Mouse (Mus musculus): ENCODE data around the gene Msh5. TPM values are rescaled to one million over a fixed set of nuclear protein-coding genes. Genes with fewer than 3 reads are reported as not detected.

Gene Msh5
- total and polyA plus RNA-seq, 3 experiments: 26.3 to 29.0 TPM; not detected in 1

DNA sequence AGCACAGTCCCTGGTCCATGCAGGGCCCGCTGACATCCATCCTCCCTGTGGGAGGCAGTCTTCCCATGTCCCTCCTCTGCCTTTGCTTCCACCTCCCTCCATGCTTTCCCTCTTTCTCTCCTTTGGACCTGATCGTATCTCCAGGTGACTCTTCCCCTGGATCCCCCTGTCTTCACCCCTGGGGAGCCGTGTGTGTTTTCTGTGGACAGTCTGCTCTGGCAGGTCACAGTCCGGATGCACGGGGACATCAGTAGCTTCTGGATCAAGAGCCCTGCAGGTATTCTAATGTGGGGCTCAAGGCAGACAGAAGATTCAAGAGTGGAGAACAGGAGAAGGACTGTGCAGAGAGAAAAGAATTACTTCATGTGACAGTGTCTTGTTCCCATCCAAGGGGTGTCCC, 23.3 kb downstream of the Msh5 start:
- Histone ChIP-seq H3K4me1 (ENCODE audit: control insufficient read depth in 1 of 2, insufficient read depth in 2 of 2, low read length in 2 of 2) (peaks cover 17 to 58% of the 10 kb centered on the region in 2 experiments; a peak in 3 of 4 replicates), H3K36me3 (ENCODE audit: control insufficient read depth in 1 of 2, insufficient read depth in 2 of 2, low read length in 2 of 2) (peaks cover 0 to 47% of the 10 kb centered on the region in 2 experiments; a peak in 2 of 4 replicates), H3K4me3 (ENCODE audit: control insufficient read depth in 1 of 2, insufficient read depth in 1 of 2, low read depth in 2 of 2, low read length in 2 of 2) (peak overlapping the region; percentile 54 to 66), H3K9ac (ENCODE audit: control insufficient read depth, low read depth, low read length, poor library complexity, severe bottlenecking) (peak overlapping the region; percentile 77), H3K9me3 (replicated peaks; ENCODE audit: insufficient read depth, low read length) (no peaks in the 10 kb centered on the region), H3K79me2 (ENCODE audit: control insufficient read depth, insufficient read depth, low read length, poor library complexity) (peaks cover 39% of the 10 kb centered on the region), H3K27me3 (ENCODE audit: control insufficient read depth in 1 of 2, insufficient read depth in 2 of 2, low read length in 2 of 2) (no peaks in the 10 kb centered on the region), H3K27ac (ENCODE audit: control insufficient read depth, low read depth, low read length) (peak overlapping the region; percentile 96)
- DNase-seq (ENCODE audit: low read depth, low spot score): peak; percentile 57
- TF ChIP-seq EP300 (IDR thresholded peaks at IDR 0.05; ENCODE audit: low read depth in 1 of 2, low read length in 2 of 2) (peak in 1 of 2 experiments; percentile 36; a peak in 3 of 4 replicates), CTCF (IDR thresholded peaks at IDR 0.05 in 2 of 3, conservative IDR thresholded peaks at IDR 0.05 in 1 of 3; ENCODE audit: control insufficient read depth in 1 of 3, insufficient read depth in 1 of 3, low read depth in 2 of 3, low read length in 3 of 3, poor library complexity in 1 of 3, severe bottlenecking in 1 of 3) (peak in 1 of 3 experiments; percentile 5; a peak in 1 of 6 replicates), BHLHE40 (IDR thresholded peaks at IDR 0.05; ENCODE audit: borderline replicate concordance, low read depth, low read length) (no peak), POLR2A (IDR thresholded peaks at IDR 0.05; ENCODE audit: control insufficient read depth in 1 of 2, insufficient read depth in 1 of 2, low read depth in 1 of 2, low read length in 2 of 2, poor library complexity in 1 of 2) (peak in 1 of 2 experiments; percentile 27; a peak in 1 of 4 replicates), ETS1 (IDR thresholded peaks at IDR 0.05; ENCODE audit: low read depth, low read length) (peak; percentile 8; the same call in 1 of the 2 replicates), MYC (IDR thresholded peaks at IDR 0.05; ENCODE audit: low read depth, low read length) (no peak), USF1 (IDR thresholded peaks at IDR 0.05; ENCODE audit: low read depth, low read length) (peak; percentile 6), MAX (IDR thresholded peaks at IDR 0.05; ENCODE audit: low read length) (peak; percentile 32; the same call in 1 of the 2 replicates), MXI1 (IDR thresholded peaks at IDR 0.05; ENCODE audit: low read depth, low read length) (no peak; the same call in 1 of the 2 replicates), SMC3 (IDR thresholded peaks at IDR 0.05; ENCODE audit: low read depth, low read length) (no peak), ZC3H11A (IDR thresholded peaks at IDR 0.05; ENCODE audit: low read depth, low read length) (no peak), UBTF (IDR thresholded peaks at IDR 0.05; ENCODE audit: borderline replicate concordance, insufficient read depth, low read depth, low read length) (no peak), POLR2AphosphoS2 (IDR thresholded peaks at IDR 0.05; ENCODE audit: low read length) (0 out of 2 replicates have a peak, but pooled peaks have one; percentile 13), KAT2A (conservative IDR thresholded peaks at IDR 0.05; ENCODE audit: low read depth, low read length) (no peak)

DNA sequence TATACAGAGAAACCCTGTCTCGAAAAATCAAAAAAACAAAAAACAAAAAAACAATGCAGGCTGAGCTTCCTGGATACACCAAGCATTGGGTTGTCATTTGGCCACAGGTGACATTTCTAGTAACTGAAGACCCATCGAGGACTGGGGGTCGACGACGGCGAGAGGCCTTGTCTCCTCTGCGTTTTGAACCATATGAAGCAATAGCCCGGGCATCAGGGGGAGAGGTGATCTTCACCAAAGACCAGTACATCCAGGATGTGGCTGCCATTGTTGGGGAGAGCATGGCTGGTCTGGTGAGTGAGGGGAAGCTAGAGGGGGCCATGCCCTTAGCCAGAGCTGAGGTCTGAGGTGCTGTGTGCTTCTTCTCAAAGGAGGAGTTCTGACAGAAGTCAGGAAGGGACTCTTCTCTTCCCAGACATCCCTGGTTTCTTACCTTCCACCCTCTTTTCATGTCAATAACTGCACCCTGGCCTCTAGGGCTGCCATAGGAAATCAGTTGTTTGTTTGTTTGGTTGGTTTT, 23.9 kb downstream of the Msh5 start:
- H3K27ac ChIP-seq (ENCODE audit: control insufficient read depth, low read depth, low read length): peak overlapping the region; percentile 96

More for the DNA sequence above, 23.9 kb downstream of the Msh5 start:
- Histone ChIP-seq H3K4me1 (ENCODE audit: control insufficient read depth in 1 of 2, insufficient read depth in 2 of 2, low read length in 2 of 2) (peaks cover 14 to 54% of the 10 kb centered on the region in 2 experiments; a peak in 3 of 4 replicates), H3K4me3 (ENCODE audit: control insufficient read depth in 1 of 2, insufficient read depth in 1 of 2, low read depth in 2 of 2, low read length in 2 of 2) (peak overlapping the region; percentile 54 to 66), H3K9me3 (replicated peaks; ENCODE audit: insufficient read depth, low read length) (no peaks in the 10 kb centered on the region), H3K36me3 (ENCODE audit: control insufficient read depth in 1 of 2, insufficient read depth in 2 of 2, low read length in 2 of 2) (peaks cover 0 to 42% of the 10 kb centered on the region in 2 experiments; a peak in 2 of 4 replicates), H3K27me3 (ENCODE audit: control insufficient read depth in 1 of 2, insufficient read depth in 2 of 2, low read length in 2 of 2) (no peaks in the 10 kb centered on the region), H3K9ac (ENCODE audit: control insufficient read depth, low read depth, low read length, poor library complexity, severe bottlenecking) (peak overlapping the region; percentile 77), H3K79me2 (ENCODE audit: control insufficient read depth, insufficient read depth, low read length, poor library complexity) (peaks cover 38% of the 10 kb centered on the region)
- TF ChIP-seq CHD1 (IDR thresholded peaks at IDR 0.05; ENCODE audit: low read depth, low read length) (peak; percentile 54), POLR2A (IDR thresholded peaks at IDR 0.05; ENCODE audit: control insufficient read depth in 1 of 2, insufficient read depth in 1 of 2, low read depth in 1 of 2, low read length in 2 of 2, poor library complexity in 1 of 2) (peak in 1 of 2 experiments; percentile 33; a peak in 1 of 4 replicates), MYC (IDR thresholded peaks at IDR 0.05; ENCODE audit: low read depth, low read length) (0 out of 2 replicates have a peak, but pooled peaks have one; percentile 10), MYB (IDR thresholded peaks at IDR 0.05; ENCODE audit: low read depth, low read length) (no peak)
- peak; percentile 58 for DNase-seq (ENCODE audit: low read depth, low spot score)

Measured in MEL (cell line).